Mouse (Mus musculus): Measurements from ENCODE around the gene Sept4. TPM values are rescaled to one million over a fixed set of nuclear protein-coding genes. Genes with fewer than 3 reads are reported as not detected.

Gene Sept4
- total RNA-seq, 2 experiments from 2014 or later, result 156 to 175 TPM

GRCm38 (mm10) chr11:87611547-87611946 lies 42.8 kb downstream of the Sept4 start:
- DNase-seq (ENCODE audit: extremely low spot score in 1 of 2, low spot score in 2 of 2), result no peak
- Histone ChIP-seq H3K4me3 (no peak overlapping the region), H3K27ac (no peak overlapping the region)
- TF ChIP-seq CTCF (IDR thresholded peaks at IDR 0.05), result no peak
- intact Hi-C loops (cut with DNase I), result no loop called here

GRCm38 (mm10) chr11:87613972-87614371 lies 45.3 kb downstream of the Sept4 start:
- Histone ChIP-seq H3K27ac (no peak overlapping the region), H3K4me3 (no peak overlapping the region)
- no peak for DNase-seq (ENCODE audit: extremely low spot score in 1 of 2, low spot score in 2 of 2)
- intact Hi-C loops (cut with DNase I), result no loop called here
- TF ChIP-seq CTCF (IDR thresholded peaks at IDR 0.05), result no peak

- Histone ChIP-seq H3K4me3 (no peak overlapping the region), H3K27ac (no peak overlapping the region)
- intact Hi-C loops (cut with DNase I), result loop anchor here (5.0 kb wide), 1 partner anchor 147 kb away; the partner anchor contains the start of gene Tspoap1
- TF ChIP-seq CTCF (IDR thresholded peaks at IDR 0.05), result no peak
- DNase-seq (ENCODE audit: extremely low spot score in 1 of 2, low spot score in 2 of 2), result no peak
These were observed 46.8 kb downstream of the Sept4 start for GRCm38 (mm10) chr11:87615551-87615950.

GRCm38 (mm10) chr11:87615952-87616351 lies 47.2 kb downstream of the Sept4 start:
- intact Hi-C loops (cut with DNase I), result loop anchor here (5.0 kb wide), 1 partner anchor 146 kb away; the partner anchor contains the start of gene Tspoap1
- H3K4me3 ChIP-seq, result no peak overlapping the region
- no peak for TF ChIP-seq CTCF (IDR thresholded peaks at IDR 0.05)
- no peak overlapping the region for H3K27ac ChIP-seq
- no peak for DNase-seq (ENCODE audit: extremely low spot score in 1 of 2, low spot score in 2 of 2)

- no peak for TF ChIP-seq CTCF (IDR thresholded peaks at IDR 0.05)
- intact Hi-C loops (cut with DNase I), result loop anchor here (5.0 kb wide), 1 partner anchor 145 kb away; the partner anchor contains the start of gene Tspoap1
- no peak for DNase-seq (ENCODE audit: extremely low spot score in 1 of 2, low spot score in 2 of 2)
- Histone ChIP-seq H3K27ac (no peak within 1 kb of the TSS), H3K4me3 (no peak within 1 kb of the TSS)
These were observed 48.2 kb downstream of the Sept4 start, which contains the start of gene Hsf5 for GRCm38 (mm10) chr11:87616790-87617474. Hsf5 (plus strand) TSS chr11:87617164.

- intact Hi-C loops (cut with DNase I), result loop anchor here (5.0 kb wide), 1 partner anchor 145 kb away; the partner anchor contains the start of gene Tspoap1
- DNase-seq (ENCODE audit: extremely low spot score in 1 of 2, low spot score in 2 of 2), result no peak
- H3K4me3 ChIP-seq, result no peak overlapping the region
- TF ChIP-seq CTCF (IDR thresholded peaks at IDR 0.05), result no peak
- H3K27ac ChIP-seq, result no peak overlapping the region
These were observed 48.9 kb downstream of the Sept4 start for GRCm38 (mm10) chr11:87617606-87618005.

GRCm38 (mm10) chr11:87623160-87623559 lies 54.5 kb downstream of the Sept4 start:
- no peak for TF ChIP-seq CTCF (IDR thresholded peaks at IDR 0.05)
- Histone ChIP-seq H3K4me3 (no peak overlapping the region), H3K27ac (no peak overlapping the region)
- no peak for DNase-seq (ENCODE audit: extremely low spot score in 1 of 2, low spot score in 2 of 2)
- intact Hi-C loops (cut with DNase I), result no loop called here

GRCm38 (mm10) chr11:87629859-87630258 lies 61.2 kb downstream of the Sept4 start:
- H3K4me3 ChIP-seq, result no peak overlapping the region
- intact Hi-C loops (cut with DNase I), result no loop called here
- TF ChIP-seq CTCF (IDR thresholded peaks at IDR 0.05), result peak; percentile 56
- DNase-seq (ENCODE audit: extremely low spot score in 1 of 2, low spot score in 2 of 2), result no peak
- no peak overlapping the region for H3K27ac ChIP-seq

- H3K4me3 ChIP-seq, result peak overlapping the region; percentile 53
- no peak for TF ChIP-seq CTCF (IDR thresholded peaks at IDR 0.05)
- H3K27ac ChIP-seq, result peak overlapping the region; percentile 51
- no peak for DNase-seq (ENCODE audit: extremely low spot score in 1 of 2, low spot score in 2 of 2)
- intact Hi-C loops (cut with DNase I), result no loop called here
These were observed 70.1 kb downstream of the Sept4 start for GRCm38 (mm10) chr11:87638793-87639192.

- TF ChIP-seq CTCF (IDR thresholded peaks at IDR 0.05), result no peak
- no peak for DNase-seq (ENCODE audit: extremely low spot score in 1 of 2, low spot score in 2 of 2)
- Histone ChIP-seq H3K4me3 (peak overlapping the region; percentile 53), H3K27ac (peak overlapping the region; percentile 51)
- intact Hi-C loops (cut with DNase I), result no loop called here
These were observed 70.5 kb downstream of the Sept4 start for GRCm38 (mm10) chr11:87639206-87639605.

Other genes starting within 250 kb of the Sept4 start
- 100 to 1,000 TPM; 140 to 152 TPM for gene Ppm1e, start 209.9 kb upstream of the Sept4 start, total RNA-seq (2021)
- 1 to 10 TPM; 3.1 to 4.4 TPM for gene Rad51c, start 163.9 kb upstream of the Sept4 start, total RNA-seq (2021)
- gene Tex14, start 163.8 kb upstream of the Sept4 start, total RNA-seq (2021), result under 1 TPM; 0.09 to 0.16 TPM
- gene Gm11492, start 2.2 kb upstream of the Sept4 start, total RNA-seq (2021), result not detected
- gene Mtmr4, start 23.3 kb downstream of the Sept4 start, total RNA-seq (2021), result 10 to 100 TPM; 80.4 to 99.0 TPM
- gene Hsf5, start 48.3 kb downstream of the Sept4 start, total RNA-seq (2021), result under 1 TPM; 0.54 to 0.77 TPM
- gene Rnf43, start 93.8 kb downstream of the Sept4 start, total RNA-seq (2021), result 1 to 10 TPM; 1.7 to 2.8 TPM
- gene Supt4a, start 168.6 kb downstream of the Sept4 start, total RNA-seq (2021), result 10 to 100 TPM; 66.3 to 82.3 TPM
- 100 to 1,000 TPM; 190 to 202 TPM for gene Tspoap1, start 191.6 kb downstream of the Sept4 start, total RNA-seq (2021)
- not detected for gene Mpo, start 224.7 kb downstream of the Sept4 start, total RNA-seq (2021)